ENCODE assay signal across 8 mouse cellular contexts in the genomic region with DNA sequence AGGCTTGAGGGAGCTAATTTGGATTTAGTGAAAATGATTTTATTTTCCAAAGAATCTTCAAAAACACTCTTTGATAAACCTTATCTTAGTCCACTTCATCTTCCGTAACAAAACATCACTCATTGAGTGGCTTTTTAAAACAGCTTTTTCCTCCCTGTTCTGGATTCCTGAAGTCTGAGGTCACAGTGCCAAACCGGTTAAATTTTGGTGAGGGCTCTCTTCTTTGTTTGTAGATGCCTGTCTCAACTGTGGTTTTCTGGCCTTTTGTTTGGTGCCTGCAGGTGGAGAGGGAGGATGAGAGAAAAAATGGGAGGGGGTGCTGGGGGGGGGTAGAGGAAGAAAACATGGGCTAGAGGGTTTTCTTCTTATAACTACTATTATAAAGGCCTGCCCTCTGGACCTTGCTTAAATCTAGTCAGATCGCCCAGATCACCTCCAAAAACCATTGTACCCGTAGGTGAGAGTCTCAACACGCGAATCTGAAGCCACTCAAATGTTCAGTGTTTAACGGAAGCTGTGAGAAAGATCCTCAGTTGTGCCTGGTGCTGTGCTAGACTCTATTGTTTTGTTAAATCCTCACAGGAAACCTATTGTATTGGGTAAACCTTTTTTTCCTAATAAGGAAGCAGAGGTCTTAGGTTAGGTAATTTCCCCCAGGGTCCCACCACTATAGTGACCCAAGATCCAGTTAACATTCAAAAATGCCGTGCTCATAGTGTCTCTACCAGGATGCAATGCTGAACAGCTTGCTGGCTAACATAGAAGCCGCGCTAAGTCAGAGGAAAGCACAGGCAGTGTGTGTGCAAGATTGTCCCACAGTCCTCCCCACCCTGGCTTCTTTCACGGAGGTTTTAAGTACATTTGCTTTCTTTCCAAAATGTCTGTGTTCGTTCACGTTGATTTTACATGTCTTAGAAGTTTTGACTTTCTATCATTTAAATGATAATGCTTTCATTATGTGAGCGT. TPM values are rescaled to one million over a fixed set of nuclear protein-coding genes. Genes with fewer than 3 reads are reported as not detected.
DNase-seq lines count a peak whose midpoint lies in the region; ATAC-seq lines count a peak whose summit lies in the region.

No protein-coding gene starts in this region.

- H3K4me1 ChIP-seq in neural tube, embryonic 11.5 days (ENCODE audit: control insufficient read depth, insufficient read depth, low read length), result peaks cover 29% of the 10 kb centered on the region
- H3K4me1 ChIP-seq in embryonic facial prominence, embryonic 11.5 days (ENCODE audit: control insufficient read depth, insufficient read depth, low read length), result peaks cover 7% of the 10 kb centered on the region
- H3K4me1 ChIP-seq in hindbrain, embryonic 16.5 days (ENCODE audit: control insufficient read depth, insufficient read depth, low read depth, low read length), result peaks cover 24% of the 10 kb centered on the region
- H3K4me1 ChIP-seq in midbrain, embryonic 16.5 days (ENCODE audit: control insufficient read depth, insufficient read depth, low read length), result peaks cover 33% of the 10 kb centered on the region

- peak overlapping the region; percentile 46 for H3K27ac ChIP-seq in neural tube, embryonic 11.5 days (ENCODE audit: low read depth, low read length)
- H3K27ac ChIP-seq in embryonic facial prominence, embryonic 11.5 days (replicated peaks; ENCODE audit: low read depth, low read length), result no peak overlapping the region; the same call in 1 of the 2 replicates
- peak overlapping the region; percentile 23; the same call in 1 of the 2 replicates for H3K27ac ChIP-seq in hindbrain, embryonic 16.5 days (ENCODE audit: low read depth, low read length)
- H3K27ac ChIP-seq in midbrain, embryonic 16.5 days (ENCODE audit: low read length), result peak overlapping the region; percentile 54

- DNase-seq in neural tube, embryonic 11.5 days (ENCODE audit: low spot score), result no peak
- DNase-seq in neural tube, embryonic 10.5 days (ENCODE audit: extremely low spot score, low spot score), result no peak
- peak; percentile 42 for DNase-seq in embryonic facial prominence, embryonic 11.5 days (ENCODE audit: low spot score)
- DNase-seq in adipocyte (ENCODE audit: low spot score), result no peak
- DNase-seq in cerebellum, adult 11-12 months, result no peak
- DNase-seq in urinary bladder, adult 2 months (ENCODE audit: low spot score), result no peak

- no peak overlapping the region for H3K9ac ChIP-seq in neural tube, embryonic 11.5 days (ENCODE audit: low read length)
- H3K9ac ChIP-seq in embryonic facial prominence, embryonic 11.5 days (replicated peaks; ENCODE audit: low read length), result no peak overlapping the region
- no peak overlapping the region for H3K9ac ChIP-seq in hindbrain, embryonic 16.5 days (ENCODE audit: low read depth, low read length)
- H3K9ac ChIP-seq in midbrain, embryonic 16.5 days (ENCODE audit: low read depth, low read length), result peak overlapping the region; percentile 0; the same call in 1 of the 2 replicates

- H3K9me3 ChIP-seq in neural tube, embryonic 11.5 days (ENCODE audit: control insufficient read depth, low read length), result no peaks in the 10 kb centered on the region
- H3K9me3 ChIP-seq in embryonic facial prominence, embryonic 11.5 days (replicated peaks; ENCODE audit: control insufficient read depth, low read length), result no peaks in the 10 kb centered on the region
- no peaks in the 10 kb centered on the region for H3K9me3 ChIP-seq in hindbrain, embryonic 16.5 days (ENCODE audit: control insufficient read depth, low read length)
- H3K9me3 ChIP-seq in midbrain, embryonic 16.5 days (replicated peaks; ENCODE audit: control insufficient read depth, low read length, poor library complexity, severe bottlenecking), result no peaks in the 10 kb centered on the region

- no peaks in the 10 kb centered on the region for H3K27me3 ChIP-seq in neural tube, embryonic 11.5 days (ENCODE audit: control insufficient read depth, insufficient read depth, low read length)
- no peaks in the 10 kb centered on the region for H3K27me3 ChIP-seq in embryonic facial prominence, embryonic 11.5 days (ENCODE audit: control insufficient read depth, insufficient read depth, low read length)
- no peaks in the 10 kb centered on the region for H3K27me3 ChIP-seq in hindbrain, embryonic 16.5 days (replicated peaks; ENCODE audit: control insufficient read depth, insufficient read depth, low read length)
- H3K27me3 ChIP-seq in midbrain, embryonic 16.5 days (ENCODE audit: control insufficient read depth, insufficient read depth, low read depth, low read length), result no peaks in the 10 kb centered on the region

- no peak overlapping the region for H3K4me3 ChIP-seq in neural tube, embryonic 11.5 days (ENCODE audit: low read depth, low read length)
- H3K4me3 ChIP-seq in embryonic facial prominence, embryonic 11.5 days (ENCODE audit: low read depth, low read length), result no peak overlapping the region
- H3K4me3 ChIP-seq in hindbrain, embryonic 16.5 days (ENCODE audit: low read length), result peak overlapping the region; percentile 7; the same call in 1 of the 2 replicates
- H3K4me3 ChIP-seq in midbrain, embryonic 16.5 days (ENCODE audit: low read depth, low read length), result peak overlapping the region; percentile 6; the same call in 1 of the 2 replicates

- WGBS in neural tube, embryonic 11.5 days, result 11% methylated on average over 14 of the region's 14 CpGs
- 10% methylated on average over 14 of the region's 14 CpGs for WGBS in embryonic facial prominence, embryonic 11.5 days
- 9% methylated on average over 14 of the region's 14 CpGs for WGBS in hindbrain, embryonic 16.5 days
- WGBS in midbrain, embryonic 16.5 days, result 7% methylated on average over 14 of the region's 14 CpGs

- no peak for ATAC-seq in neural tube, embryonic 11.5 days (ENCODE audit: insufficient read depth, low FRiP score, low TSS enrichment)
- ATAC-seq in embryonic facial prominence, embryonic 11.5 days (replicated peaks; ENCODE audit: insufficient number of reproducible peaks, low FRiP score, low TSS enrichment, low read depth), result no peak
- ATAC-seq in hindbrain, embryonic 16.5 days, result no peak
- no peak for ATAC-seq in midbrain, embryonic 16.5 days

- H3K36me3 ChIP-seq in neural tube, embryonic 11.5 days (ENCODE audit: control insufficient read depth, insufficient read depth, low read length), result no peaks in the 10 kb centered on the region
- no peaks in the 10 kb centered on the region for H3K36me3 ChIP-seq in embryonic facial prominence, embryonic 11.5 days (replicated peaks; ENCODE audit: control insufficient read depth, insufficient read depth, low read depth, low read length)
- no peaks in the 10 kb centered on the region for H3K36me3 ChIP-seq in hindbrain, embryonic 16.5 days (ENCODE audit: control insufficient read depth, insufficient read depth, low read length)
- no peaks in the 10 kb centered on the region for H3K36me3 ChIP-seq in midbrain, embryonic 16.5 days (ENCODE audit: control insufficient read depth, insufficient read depth, low read length)

- peak overlapping the region; percentile 21 for H3K4me2 ChIP-seq in neural tube, embryonic 11.5 days (ENCODE audit: low read depth)
- peak overlapping the region; percentile 11; the same call in 1 of the 2 replicates for H3K4me2 ChIP-seq in embryonic facial prominence, embryonic 11.5 days (ENCODE audit: low read depth, low read length)
- H3K4me2 ChIP-seq in hindbrain, embryonic 16.5 days (ENCODE audit: low read length), result peak overlapping the region; percentile 45
- H3K4me2 ChIP-seq in midbrain, embryonic 16.5 days (ENCODE audit: low read length), result peak overlapping the region; percentile 47

RNA-seq across cellular contexts. Expression of a gene that starts 5.0 kb away (rescaled TPM):
- 37.3 and 39.7 TPM in 2 replicates for polyA plus RNA-seq in neural tube, embryonic 11.5 days (2014; fragmentation: Nextera tagmentation; extraction: Ambion mirVana)
- polyA plus RNA-seq in embryonic facial prominence, embryonic 11.5 days (2014; fragmentation: Nextera tagmentation; extraction: Ambion mirVana), result 25.7 and 27.8 TPM in 2 replicates
- polyA plus RNA-seq in hindbrain, embryonic 16.5 days (2015; fragmentation: Nextera tagmentation; extraction: Ambion mirVana), result 31.6 and 38.3 TPM in 2 replicates
- polyA plus RNA-seq in midbrain, embryonic 16.5 days (2015; fragmentation: Nextera tagmentation; extraction: Ambion mirVana), result 39.5 and 40.2 TPM in 2 replicates
- 27.2 and 27.6 TPM in 2 replicates for polyA plus RNA-seq in urinary bladder, adult 2 months (2012; rRNA removed)

Comparison
In these comparisons a context has a peak if more than half of its experiments do, and no peak if none do; other contexts are left out.
1. H3K4me3 ChIP-seq: peak in hindbrain, embryonic 16.5 days (single experiment) and midbrain, embryonic 16.5 days (single experiment); none in neural tube, embryonic 11.5 days (single experiment) and embryonic facial prominence, embryonic 11.5 days (single experiment).
2. Peak in every context shown above with its lines, with median percentiles within 50 percentile points of each other: H3K4me2 ChIP-seq.